Comparison of ENCODE assay signal across 8 mouse cellular contexts in the genomic region with DNA sequence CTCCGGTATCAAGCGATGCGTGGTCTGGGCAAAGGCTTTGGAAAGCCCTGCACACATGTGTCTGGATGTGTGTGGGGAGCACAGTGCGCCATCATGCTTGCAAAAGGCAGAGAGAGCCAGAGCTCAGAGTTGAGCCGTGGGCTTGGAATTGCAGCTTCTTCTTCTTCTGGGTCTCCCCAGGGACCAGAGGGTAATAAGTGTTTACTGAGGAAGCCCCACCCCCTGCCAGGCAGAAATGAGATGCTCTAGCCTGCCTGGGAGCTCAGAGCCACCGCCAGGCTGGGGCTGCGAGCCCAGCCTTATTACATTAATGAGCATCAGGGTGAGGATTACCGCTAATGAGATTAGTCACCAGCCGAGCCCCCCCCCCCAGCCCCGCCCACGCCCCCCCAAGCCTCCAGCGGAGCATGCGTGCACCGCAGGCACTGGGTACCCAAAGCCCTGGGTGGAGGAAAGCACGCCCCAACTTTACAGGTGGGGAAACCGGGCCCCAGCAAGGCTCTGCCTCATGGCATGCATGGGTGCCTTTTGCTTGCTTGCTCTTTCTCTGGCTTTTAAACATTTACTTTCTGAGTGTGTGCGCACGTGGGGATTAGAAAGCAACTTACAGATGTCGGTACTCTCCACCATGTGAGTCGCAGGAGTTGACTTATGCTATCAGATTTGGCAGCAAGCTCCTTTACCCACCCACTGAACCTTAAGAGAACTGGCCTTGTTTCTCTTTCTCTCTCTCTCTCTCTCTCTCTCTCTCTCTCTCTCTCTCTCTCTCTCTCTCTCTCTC. TPM values are rescaled to one million over a fixed set of nuclear protein-coding genes. Genes with fewer than 3 reads are reported as not detected.
A peak's percentile ranks its signal among the peaks of the same experiment; 100 is the strongest.
DNase-seq lines count a peak whose midpoint lies in the region; ATAC-seq lines count a peak whose summit lies in the region.

No protein-coding gene starts in this region.

- peaks cover 39% of the 10 kb centered on the region for H3K4me1 ChIP-seq in heart, embryonic 12.5 days (replicated peaks)
- H3K4me1 ChIP-seq in hindbrain, embryonic 16.5 days (ENCODE audit: control insufficient read depth, insufficient read depth, low read depth, low read length), result peaks cover 18% of the 10 kb centered on the region
- H3K4me1 ChIP-seq in midbrain, embryonic 15.5 days, result peaks cover 33% of the 10 kb centered on the region

- intact Hi-C loops in heart, postnatal 36 days (cut with DNase I), result loop anchor here (2.0 kb wide), 1 partner anchor 38 kb away; no protein-coding TSS in a partner anchor

- no peak for ATAC-seq in heart, embryonic 12.5 days (ENCODE audit: insufficient number of reproducible peaks, low FRiP score)
- peak; percentile 79 for ATAC-seq in hindbrain, embryonic 16.5 days
- ATAC-seq in midbrain, embryonic 15.5 days (replicated peaks), result peak; percentile 71
- ATAC-seq in granulocyte monocyte progenitor cell, adult 5-6 weeks (replicated peaks; ENCODE audit: poor library complexity, severe bottlenecking), result no peak
- no peak for ATAC-seq in monocyte, adult 5-6 weeks (replicated peaks; ENCODE audit: insufficient number of reproducible peaks, low FRiP score, low TSS enrichment, poor library complexity, severe bottlenecking)
- no peak for ATAC-seq in erythroid progenitor cell, adult 5-6 weeks (replicated peaks; ENCODE audit: low FRiP score, poor library complexity, severe bottlenecking)

- H3K4me2 ChIP-seq in heart, embryonic 12.5 days, result peak overlapping the region; percentile 48
- H3K4me2 ChIP-seq in hindbrain, embryonic 16.5 days (ENCODE audit: low read length), result peak overlapping the region; percentile 35
- peak overlapping the region; percentile 35 for H3K4me2 ChIP-seq in midbrain, embryonic 15.5 days

- no peaks in the 10 kb centered on the region for H3K9me3 ChIP-seq in heart, embryonic 12.5 days (replicated peaks)
- no peaks in the 10 kb centered on the region for H3K9me3 ChIP-seq in hindbrain, embryonic 16.5 days (ENCODE audit: control insufficient read depth, low read length)
- no peaks in the 10 kb centered on the region for H3K9me3 ChIP-seq in midbrain, embryonic 15.5 days

- H3K4me3 ChIP-seq in heart, embryonic 12.5 days, result no peak overlapping the region
- H3K4me3 ChIP-seq in hindbrain, embryonic 16.5 days (ENCODE audit: low read length), result no peak overlapping the region
- H3K4me3 ChIP-seq in midbrain, embryonic 15.5 days, result no peak overlapping the region

- peak overlapping the region; percentile 63 for H3K9ac ChIP-seq in heart, embryonic 12.5 days
- H3K9ac ChIP-seq in hindbrain, embryonic 16.5 days (ENCODE audit: low read depth, low read length), result no peak overlapping the region
- no peak overlapping the region for H3K9ac ChIP-seq in midbrain, embryonic 15.5 days

- 10% methylated on average over 20 of the region's 20 CpGs for WGBS in heart, embryonic 12.5 days
- WGBS in hindbrain, embryonic 16.5 days, result 14% methylated on average over 20 of the region's 20 CpGs
- 6% methylated on average over 20 of the region's 20 CpGs for WGBS in midbrain, embryonic 15.5 days

- no peaks in the 10 kb centered on the region for H3K36me3 ChIP-seq in heart, embryonic 12.5 days
- no peaks in the 10 kb centered on the region for H3K36me3 ChIP-seq in hindbrain, embryonic 16.5 days (ENCODE audit: control insufficient read depth, insufficient read depth, low read length)
- no peaks in the 10 kb centered on the region for H3K36me3 ChIP-seq in midbrain, embryonic 15.5 days (replicated peaks)

- H3K27me3 ChIP-seq in heart, embryonic 12.5 days (replicated peaks), result peaks cover 7% of the 10 kb centered on the region; the same call in 1 of the 2 replicates
- no peaks in the 10 kb centered on the region for H3K27me3 ChIP-seq in hindbrain, embryonic 16.5 days (replicated peaks; ENCODE audit: control insufficient read depth, insufficient read depth, low read length)
- H3K27me3 ChIP-seq in midbrain, embryonic 15.5 days (replicated peaks), result peaks cover 11% of the 10 kb centered on the region; the same call in 1 of the 2 replicates

- H3K27ac ChIP-seq in heart, embryonic 12.5 days (ENCODE audit: poor library complexity, severe bottlenecking), result no peak overlapping the region
- H3K27ac ChIP-seq in hindbrain, embryonic 16.5 days (ENCODE audit: low read depth, low read length), result peak overlapping the region; percentile 35; the same call in 1 of the 2 replicates
- H3K27ac ChIP-seq in midbrain, embryonic 15.5 days, result peak overlapping the region; percentile 64

- no peak for DNase-seq in heart, postnatal 36 days
- DNase-seq in brain, adult 2 months (ENCODE audit: low read depth, low spot score), result peak; percentile 48

RNA-seq across cellular contexts. Expression of a gene that starts 44.1 kb away (rescaled TPM):
- polyA plus RNA-seq in heart, embryonic 12.5 days (2016; fragmentation: Nextera tagmentation; extraction: Ambion mirVana), result 35.9 and 38.7 TPM in 2 replicates
- total RNA-seq in heart, postnatal 36 days (2021), result 10 to 100 TPM; 35.5 to 46.0 TPM
- 151 and 187 TPM in 2 replicates for polyA plus RNA-seq in hindbrain, embryonic 16.5 days (2015; fragmentation: Nextera tagmentation; extraction: Ambion mirVana)
- 180 and 186 TPM in 2 replicates for polyA plus RNA-seq in midbrain, embryonic 15.5 days (2015; fragmentation: Nextera tagmentation; extraction: Ambion mirVana)
- 1.1 TPM in 1 of 2 replicates, not detected in the other for total RNA-seq in granulocyte monocyte progenitor cell, adult 5-6 weeks (2014; fragmentation: Nextera tagmentation)
- total RNA-seq in granulocyte monocyte progenitor cell, adult 5-6 weeks (2017), result 0.17 and 4.4 TPM in 2 replicates
- total RNA-seq in monocyte, adult 5-6 weeks (2017), result 16.3 to 46.3 TPM (median 22.3 TPM) in 3 replicates
- 25.9 and 31.0 TPM in 2 replicates for total RNA-seq in erythroid progenitor cell, adult 5-6 weeks (2015; ENCODE audit: low replicate concordance)
- total RNA-seq in erythroid progenitor cell, adult 5-6 weeks (2017; ENCODE audit: low replicate concordance), result 9.9 and 13.7 TPM in 2 replicates

Comparison
In these comparisons a context has a peak if more than half of its experiments do, and no peak if none do; other contexts are left out.
1. ATAC-seq: peak in hindbrain, embryonic 16.5 days (single experiment) and midbrain, embryonic 15.5 days (single experiment); none in heart, embryonic 12.5 days (single experiment), granulocyte monocyte progenitor cell, adult 5-6 weeks (single experiment), monocyte, adult 5-6 weeks (single experiment) and erythroid progenitor cell, adult 5-6 weeks (single experiment).
2. Peak in every context shown above with its lines, with median percentiles within 50 percentile points of each other: H3K4me2 ChIP-seq.